ENCODE assay signal across 29 mouse cellular contexts in the genomic region with DNA sequence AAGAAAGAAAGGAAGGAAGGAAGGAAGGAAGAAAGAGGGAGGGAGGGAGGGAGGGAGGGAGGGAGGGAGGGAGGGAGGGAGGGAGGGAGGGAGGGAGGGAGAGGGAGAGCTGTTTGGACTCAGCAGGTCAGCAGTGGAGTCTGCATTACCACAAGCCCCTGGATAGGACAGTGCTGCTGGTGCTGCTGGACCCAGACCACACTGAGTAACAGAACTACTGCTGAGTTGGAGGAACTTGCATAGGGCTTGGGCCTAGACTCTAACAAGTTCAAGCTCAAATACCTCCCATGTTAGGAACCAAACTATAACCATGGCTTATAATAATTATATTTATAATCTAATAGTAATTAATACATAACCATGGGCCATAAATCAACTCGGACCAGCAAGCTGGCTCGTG. TPM values are rescaled to one million over a fixed set of nuclear protein-coding genes. Genes with fewer than 3 reads are reported as not detected.
A peak's percentile ranks its signal among the peaks of the same experiment; 100 is the strongest.
DNase-seq lines count a peak whose midpoint lies in the region; ATAC-seq and TF ChIP-seq lines count a peak whose summit lies in the region.
"Had no signal": no experiment of that assay in that cellular context is flagged by ENCODE, and none has a peak within 500 bp of the region (broad histone marks: within the 10 kb centered on the region; RNA-seq: fewer than 3 reads in every experiment).

No protein-coding gene starts in this region.

- WGBS in kidney, adult 2 months: 83% methylated on average over 2 of the region's 2 CpGs
- 85% methylated on average over 2 of the region's 2 CpGs for WGBS in forebrain, embryonic 11.5 days

- no peak overlapping the region for H3K9ac ChIP-seq in forebrain, embryonic 11.5 days (ENCODE audit: low read length)
- H3K9ac ChIP-seq: embryonic facial prominence, embryonic 15.5 days; forebrain, embryonic 15.5 days; hindbrain, embryonic 13.5 days had no signal

- no peaks in the 10 kb centered on the region for H3K9me3 ChIP-seq in forebrain, embryonic 11.5 days (ENCODE audit: control insufficient read depth, low read length)
- H3K9me3 ChIP-seq: embryonic facial prominence, embryonic 15.5 days; forebrain, embryonic 10.5 days; forebrain, embryonic 15.5 days; hindbrain, embryonic 13.5 days had no signal

- H3K4me1 ChIP-seq in kidney, adult 2 months (ENCODE audit: control insufficient read depth, insufficient read depth, low read length): no peaks in the 10 kb centered on the region
- H3K4me1 ChIP-seq in forebrain, embryonic 11.5 days (replicated peaks; ENCODE audit: control insufficient read depth, insufficient read depth, low read length): peaks cover 9% of the 10 kb centered on the region; the same call in 1 of the 2 replicates

- no peak overlapping the region for H3K27ac ChIP-seq in kidney, adult 2 months (ENCODE audit: insufficient read depth, low read depth, low read length)
- H3K27ac ChIP-seq in forebrain, embryonic 11.5 days (ENCODE audit: low read depth, low read length): no peak overlapping the region
- H3K27ac ChIP-seq: embryonic facial prominence, embryonic 15.5 days; forebrain, embryonic 10.5 days; forebrain, embryonic 15.5 days; hindbrain, embryonic 13.5 days; hindbrain, postnatal 0 days had no signal

- H3K27me3 ChIP-seq in kidney, adult 2 months (replicated peaks; ENCODE audit: control insufficient read depth, insufficient read depth, low read length): no peaks in the 10 kb centered on the region
- no peaks in the 10 kb centered on the region for H3K27me3 ChIP-seq in forebrain, embryonic 11.5 days (ENCODE audit: control insufficient read depth, insufficient read depth, low read length)
- H3K27me3 ChIP-seq: embryonic facial prominence, embryonic 15.5 days; forebrain, embryonic 15.5 days had no signal

- ATAC-seq in forebrain, embryonic 11.5 days (replicated peaks; ENCODE audit: low FRiP score): no peak
- ATAC-seq: forebrain, embryonic 15.5 days; hindbrain, postnatal 0 days had no signal

- peak; percentile 1 for DNase-seq in gastrocnemius, postnatal 10 days
- no peak for DNase-seq in gastrocnemius, postnatal 4 days (ENCODE audit: low spot score in 2 of 2)
- DNase-seq in kidney, postnatal 10 days: peak; percentile 4
- DNase-seq in kidney, adult 2 months: no peak
- DNase-seq in testis, postnatal 14 days (ENCODE audit: low spot score): peak; percentile 3
- no peak for DNase-seq in testis, postnatal 10 days (ENCODE audit: low spot score)
- no peak for DNase-seq in forebrain, embryonic 11.5 days (ENCODE audit: low spot score)
- DNase-seq: adrenal gland, postnatal 10 days; cerebellum, adult 11 months; cerebellum, adult 8-10 months; cerebellum, postnatal 14 days; embryo, embryonic 11 days; gastrocnemius, postnatal 14 days; heart, postnatal 10 days had no signal

- TF ChIP-seq POLR2A in kidney, adult 2 months (IDR thresholded peaks at IDR 0.05; ENCODE audit: low read depth, low read length): no peak

- H3K36me3 ChIP-seq in kidney, adult 2 months (ENCODE audit: control insufficient read depth, insufficient read depth, low read length): no peaks in the 10 kb centered on the region
- no peaks in the 10 kb centered on the region for H3K36me3 ChIP-seq in forebrain, embryonic 11.5 days (ENCODE audit: control insufficient read depth, insufficient read depth, low read length)
- H3K36me3 ChIP-seq: forebrain, embryonic 15.5 days; hindbrain, embryonic 13.5 days had no signal

- H3K4me2 ChIP-seq in forebrain, embryonic 11.5 days (ENCODE audit: low read depth, low read length, severe bottlenecking): no peak overlapping the region
- H3K4me2 ChIP-seq: embryonic facial prominence, embryonic 15.5 days; forebrain, embryonic 15.5 days; hindbrain, embryonic 13.5 days had no signal

- no peak overlapping the region for H3K4me3 ChIP-seq in kidney, adult 2 months (ENCODE audit: insufficient read depth, low read depth, low read length)
- no peak overlapping the region for H3K4me3 ChIP-seq in forebrain, embryonic 11.5 days (ENCODE audit: low read depth, low read length)
- H3K4me3 ChIP-seq: embryonic facial prominence, embryonic 15.5 days; erythroblast, embryonic 14.5 days; forebrain, embryonic 10.5 days; forebrain, embryonic 15.5 days; hindbrain, embryonic 13.5 days had no signal

- no peak for TF ChIP-seq CTCF in kidney, adult 2 months (conservative IDR thresholded peaks at IDR 0.05; ENCODE audit: insufficient read depth, insufficient read length, low read depth, low read length)

RNA-seq across cellular contexts. Expression of gene Gm11037, which starts 2.4 kb away (rescaled TPM):
- not detected for total RNA-seq in gastrocnemius, postnatal 10 days (2021)
- total RNA-seq in gastrocnemius, postnatal 4 days (2021): not detected
- polyA plus RNA-seq in kidney, adult 2 months (2012; rRNA removed): not detected in 2 replicates
- not detected in 2 replicates for polyA plus RNA-seq in forebrain, embryonic 11.5 days (2014; fragmentation: Nextera tagmentation; extraction: Ambion mirVana)
- total RNA-seq: adrenal gland, postnatal 10 days; adrenal gland, postnatal 4 days; common myeloid progenitor, adult 5-6 weeks; gastrocnemius, postnatal 14 days; heart, adult 8-10 months; heart, postnatal 10 days; hematopoietic stem cell, adult 5-6 weeks; hindbrain, postnatal 0 days; MEL had no signal
- polyA plus RNA-seq: brain, embryonic 14.5 days; C2C12; embryonic facial prominence, embryonic 11.5 days; embryonic facial prominence, embryonic 15.5 days; erythroblast, embryonic 14.5 days; forebrain, embryonic 10.5 days; forebrain, embryonic 15.5 days; heart, embryonic 14.5 days; hindbrain, embryonic 13.5 days; hindbrain, postnatal 0 days had no signal

RNA-seq across cellular contexts. Expression of gene Hspa12b, which starts 3.8 kb away (rescaled TPM):
- total RNA-seq in gastrocnemius, postnatal 10 days (2021): 10 to 100 TPM; 18.3 to 25.0 TPM
- 10 to 100 TPM; 30.6 to 32.6 TPM for total RNA-seq in gastrocnemius, postnatal 4 days (2021)
- 7.8 and 8.4 TPM in 2 replicates for polyA plus RNA-seq in kidney, adult 2 months (2012; rRNA removed)
- 4.2 and 5.6 TPM in 2 replicates for polyA plus RNA-seq in forebrain, embryonic 11.5 days (2014; fragmentation: Nextera tagmentation; extraction: Ambion mirVana)

RNA-seq across cellular contexts. Expression of gene 1700037H04Rik, which starts 29.0 kb away (rescaled TPM):
- 1 to 10 TPM; 7.2 to 9.3 TPM for total RNA-seq in gastrocnemius, postnatal 10 days (2021)
- total RNA-seq in gastrocnemius, postnatal 4 days (2021): 10 to 100 TPM; 11.7 to 14.5 TPM
- polyA plus RNA-seq in kidney, adult 2 months (2012; rRNA removed): 107 and 112 TPM in 2 replicates
- polyA plus RNA-seq in forebrain, embryonic 11.5 days (2014; fragmentation: Nextera tagmentation; extraction: Ambion mirVana): 122 and 132 TPM in 2 replicates

RNA-seq across cellular contexts. Expression of gene Siglec1, which starts 44.3 kb away (rescaled TPM):
- 1 to 10 TPM; 1.2 to 1.4 TPM for total RNA-seq in gastrocnemius, postnatal 10 days (2021)
- total RNA-seq in gastrocnemius, postnatal 4 days (2021): 1 to 10 TPM; 2.5 to 2.9 TPM
- 1.5 and 7.5 TPM in 2 replicates for polyA plus RNA-seq in kidney, adult 2 months (2012; rRNA removed)
- polyA plus RNA-seq in forebrain, embryonic 11.5 days (2014; fragmentation: Nextera tagmentation; extraction: Ambion mirVana): 0.13 and 0.36 TPM in 2 replicates
- total RNA-seq: hematopoietic stem cell, adult 5-6 weeks had no signal

RNA-seq across cellular contexts. Expression of gene Cenpb, which starts 49.0 kb away (rescaled TPM):
- total RNA-seq in gastrocnemius, postnatal 10 days (2021): 10 to 100 TPM; 58.4 to 59.5 TPM
- 10 to 100 TPM; 63.8 to 70.1 TPM for total RNA-seq in gastrocnemius, postnatal 4 days (2021)
- 95.3 and 105 TPM in 2 replicates for polyA plus RNA-seq in kidney, adult 2 months (2012; rRNA removed)
- polyA plus RNA-seq in forebrain, embryonic 11.5 days (2014; fragmentation: Nextera tagmentation; extraction: Ambion mirVana): 12.3 and 13.7 TPM in 2 replicates

Comparison
In these comparisons a context has a peak if more than half of its experiments do, and no peak if none do; other contexts are left out.
1. DNase-seq: peak in gastrocnemius, postnatal 10 days (single experiment), kidney, postnatal 10 days (single experiment) and testis, postnatal 14 days (single experiment); none in gastrocnemius, postnatal 4 days (0 of 2), kidney, adult 2 months (single experiment), testis, postnatal 10 days (single experiment) and forebrain, embryonic 11.5 days (single experiment).